Mouse (Mus musculus) hindbrain, embryonic 12.5 days (tissue): ENCODE data around the gene Agl. TPM values are rescaled to one million over a fixed set of nuclear protein-coding genes. Genes with fewer than 3 reads are reported as not detected.
"Not testable (repeated sequence)": the region's sequence is repeated elsewhere in the genome, so short reads cannot be mapped to it uniquely, and the experiment has no call there.

Experiments
- ATAC-seq: fragments of 200-750 bp; cut with Nextera tagmentation; 2 replicates; pipeline ENCODE4 v1.8.0; 2017; ENCODE audit warnings: moderate TSS enrichment; ENCODE audit not compliant: low FRiP score
- H3K27ac ChIP-seq: fragments of 300-500 bp; sonication (generic); 2 replicates; pipeline ENCODE4 v1.5.1; 2016; ENCODE audit warnings: mild to moderate bottlenecking
- H3K27me3 ChIP-seq: fragments of 300-500 bp; sonication (generic); 2 replicates; pipeline ENCODE4 v1.6.1; 2016; ENCODE audit warnings: mild to moderate bottlenecking
- H3K36me3 ChIP-seq: fragments of 300-500 bp; sonication (generic); 2 replicates; pipeline ENCODE4 v1.6.1; 2016; ENCODE audit warnings: mild to moderate bottlenecking
- H3K4me1 ChIP-seq: fragments of 300-500 bp; sonication (generic); 2 replicates; pipeline ENCODE4 v1.6.1; 2016
- H3K4me2 ChIP-seq: fragments of 300-500 bp; sonication (generic); replicated peaks from 2 replicates; pipeline ENCODE4 v1.6.1; 2016; ENCODE audit warnings: mild to moderate bottlenecking
- H3K4me3 ChIP-seq: fragments of 300-500 bp; sonication (generic); 2 replicates; pipeline ENCODE4 v1.5.1; 2016; ENCODE audit warnings: mild to moderate bottlenecking
- H3K9ac ChIP-seq: fragments of 300-500 bp; sonication (generic); 2 replicates; pipeline ENCODE4 v1.6.1; 2016; ENCODE audit warnings: mild to moderate bottlenecking, moderate library complexity
- H3K9me3 ChIP-seq: fragments of 300-500 bp; sonication (generic); replicated peaks from 2 replicates; pipeline ENCODE4 v1.6.1; 2016; ENCODE audit warnings: mild to moderate bottlenecking
- WGBS: fragments of 180-500 bp; shearing (Covaris S2); methylation state at CpG from one replicate; pipeline ENCODE4 v1.1.7; 2016; 5-methylcytosine and 5-hydroxymethylcytosine counted together
- polyA plus RNA-seq: library from polyadenylated mRNA; unstranded; fragments of >200 nt; fragmentation: Nextera tagmentation; extraction: Ambion mirVana; gene quantifications from 2 replicates; pipeline ENCODE4 v1.2.1, GENCODE M21; 2016

The Agl gene
- polyA plus RNA-seq, 1 experiment from 2014 or later, result 18.6 TPM

GRCm38 (mm10) chr3:116776961-116777360, 31.0 kb downstream of the Agl start:
- H3K27ac ChIP-seq, result no peak overlapping the region
- H3K9me3 ChIP-seq, result no peaks in the 10 kb centered on the region
- H3K36me3 ChIP-seq, result peaks cover 64% of the 10 kb centered on the region
- H3K4me1 ChIP-seq, result no peaks in the 10 kb centered on the region
- 83% methylated on average over 2 of the region's 2 CpGs for WGBS
- no peaks in the 10 kb centered on the region for H3K27me3 ChIP-seq
- H3K4me3 ChIP-seq, result no peak overlapping the region
- ATAC-seq, result no peak
- H3K4me2 ChIP-seq, result no peak overlapping the region
- no peak overlapping the region for H3K9ac ChIP-seq

GRCm38 (mm10) chr3:116773836-116774235, 34.1 kb downstream of the Agl start:
- Histone ChIP-seq H3K36me3 (peaks cover 49% of the 10 kb centered on the region), H3K9me3 (no peaks in the 10 kb centered on the region), H3K4me1 (no peaks in the 10 kb centered on the region), H3K9ac (no peak overlapping the region), H3K4me3 (no peak overlapping the region), H3K4me2 (no peak overlapping the region), H3K27ac (no peak overlapping the region), H3K27me3 (no peaks in the 10 kb centered on the region)
- 87% methylated on average over 12 of the region's 12 CpGs for WGBS
- no peak for ATAC-seq

GRCm38 (mm10) chr3:116771597-116771996, 36.4 kb downstream of the Agl start:
- H3K36me3 ChIP-seq, result peaks cover 50% of the 10 kb centered on the region
- no peaks in the 10 kb centered on the region for H3K27me3 ChIP-seq
- no peak overlapping the region for H3K4me3 ChIP-seq
- H3K4me2 ChIP-seq, result no peak overlapping the region
- ATAC-seq, result no peak
- WGBS, result 98% methylated on average over 2 of the region's 2 CpGs
- H3K4me1 ChIP-seq, result no peaks in the 10 kb centered on the region
- no peaks in the 10 kb centered on the region for H3K9me3 ChIP-seq
- no peak overlapping the region for H3K9ac ChIP-seq
- no peak overlapping the region for H3K27ac ChIP-seq

- not testable (repeated sequence) for H3K9me3 ChIP-seq, H3K27me3 ChIP-seq, H3K4me2 ChIP-seq, ATAC-seq, H3K9ac ChIP-seq, H3K4me3 ChIP-seq, H3K27ac ChIP-seq, H3K4me1 ChIP-seq
- 91% methylated on average over 7 of the region's 7 CpGs for WGBS
- peaks cover 34% of the 10 kb centered on the region for H3K36me3 ChIP-seq
Observed at GRCm38 (mm10) chr3:116766963-116767362, 41.0 kb downstream of the Agl start.

- H3K9me3 ChIP-seq, result no peaks in the 10 kb centered on the region
- H3K4me1 ChIP-seq, result no peaks in the 10 kb centered on the region
- H3K9ac ChIP-seq, result no peak overlapping the region
- no peak for ATAC-seq
- H3K27ac ChIP-seq, result no peak overlapping the region
- peaks cover 26% of the 10 kb centered on the region for H3K36me3 ChIP-seq
- H3K4me2 ChIP-seq, result no peak overlapping the region
- 94% methylated on average over 8 of the region's 8 CpGs for WGBS
- no peaks in the 10 kb centered on the region for H3K27me3 ChIP-seq
- no peak overlapping the region for H3K4me3 ChIP-seq
Observed at GRCm38 (mm10) chr3:116752818-116753217, 55.1 kb downstream of the Agl start.

GRCm38 (mm10) chr3:116751191-116751860, 56.6 kb downstream of the Agl start:
- Histone ChIP-seq H3K4me2 (no peak overlapping the region), H3K9ac (no peak overlapping the region), H3K27me3 (no peaks in the 10 kb centered on the region), H3K27ac (no peak overlapping the region), H3K4me3 (no peak overlapping the region), H3K9me3 (no peaks in the 10 kb centered on the region), H3K36me3 (peaks cover 16% of the 10 kb centered on the region), H3K4me1 (no peaks in the 10 kb centered on the region)
- 89% methylated on average over 4 of the region's 4 CpGs for WGBS
- no peak for ATAC-seq

GRCm38 (mm10) chr3:116748391-116749170, 59.4 kb downstream of the Agl start:
- ATAC-seq, result peak; percentile 32; the same call in 1 of the 2 replicates
- Histone ChIP-seq H3K9me3 (no peaks in the 10 kb centered on the region), H3K9ac (no peak overlapping the region), H3K4me1 (no peaks in the 10 kb centered on the region), H3K27ac (no peak overlapping the region), H3K4me2 (no peak overlapping the region), H3K36me3 (peaks cover 11% of the 10 kb centered on the region), H3K4me3 (no peak overlapping the region), H3K27me3 (no peaks in the 10 kb centered on the region)
- WGBS, result 60% methylated on average over 8 of the region's 8 CpGs

- H3K27ac ChIP-seq, H3K4me3 ChIP-seq, H3K9ac ChIP-seq, ATAC-seq, H3K4me2 ChIP-seq, H3K9me3 ChIP-seq, H3K4me1 ChIP-seq, H3K27me3 ChIP-seq: not testable (repeated sequence)
- H3K36me3 ChIP-seq, result peaks cover 14% of the 10 kb centered on the region
- 90% methylated on average over 7 of the region's 7 CpGs for WGBS
Observed at GRCm38 (mm10) chr3:116747648-116748047, 60.3 kb downstream of the Agl start.

GRCm38 (mm10) chr3:116740963-116741362, 67.0 kb downstream of the Agl start:
- peaks cover 12% of the 10 kb centered on the region for H3K36me3 ChIP-seq
- 83% methylated on average over 9 of the region's 9 CpGs for WGBS
- no peak overlapping the region for H3K27ac ChIP-seq
- H3K9me3 ChIP-seq, result no peaks in the 10 kb centered on the region
- ATAC-seq, result no peak
- H3K27me3 ChIP-seq, result no peaks in the 10 kb centered on the region
- no peak overlapping the region for H3K9ac ChIP-seq
- no peaks in the 10 kb centered on the region for H3K4me1 ChIP-seq
- no peak overlapping the region for H3K4me3 ChIP-seq
- no peak overlapping the region for H3K4me2 ChIP-seq

- no peak for ATAC-seq
- no peak overlapping the region for H3K4me3 ChIP-seq
- H3K9me3 ChIP-seq, result no peaks in the 10 kb centered on the region
- no peaks in the 10 kb centered on the region for H3K4me1 ChIP-seq
- 94% methylated on average over 5 of the region's 5 CpGs for WGBS
- H3K4me2 ChIP-seq, result no peak overlapping the region
- peaks cover 12% of the 10 kb centered on the region for H3K36me3 ChIP-seq
- no peak overlapping the region for H3K9ac ChIP-seq
- no peaks in the 10 kb centered on the region for H3K27me3 ChIP-seq
- no peak overlapping the region for H3K27ac ChIP-seq
Observed at GRCm38 (mm10) chr3:116740106-116740505, 67.9 kb downstream of the Agl start.

GRCm38 (mm10) chr3:116737326-116737731, 70.6 kb downstream of the Agl start:
- Histone ChIP-seq H3K27ac (no peak overlapping the region), H3K36me3 (no peaks in the 10 kb centered on the region), H3K4me1 (no peaks in the 10 kb centered on the region), H3K4me3 (no peak overlapping the region), H3K9ac (no peak overlapping the region), H3K4me2 (no peak overlapping the region), H3K27me3 (no peaks in the 10 kb centered on the region), H3K9me3 (no peaks in the 10 kb centered on the region)
- 82% methylated on average over 8 of the region's 8 CpGs for WGBS
- no peak for ATAC-seq

- H3K4me1 ChIP-seq, result no peaks in the 10 kb centered on the region
- no peaks in the 10 kb centered on the region for H3K36me3 ChIP-seq
- no peak overlapping the region for H3K27ac ChIP-seq
- H3K4me2 ChIP-seq, result no peak overlapping the region
- no peak overlapping the region for H3K9ac ChIP-seq
- no peaks in the 10 kb centered on the region for H3K9me3 ChIP-seq
- no peaks in the 10 kb centered on the region for H3K27me3 ChIP-seq
- H3K4me3 ChIP-seq, result no peak overlapping the region
- no peak for ATAC-seq
- WGBS, result 67% methylated on average over 2 of the region's 2 CpGs
Observed at GRCm38 (mm10) chr3:116729483-116730174, 78.3 kb downstream of the Agl start.
